In the genomic region with DNA sequence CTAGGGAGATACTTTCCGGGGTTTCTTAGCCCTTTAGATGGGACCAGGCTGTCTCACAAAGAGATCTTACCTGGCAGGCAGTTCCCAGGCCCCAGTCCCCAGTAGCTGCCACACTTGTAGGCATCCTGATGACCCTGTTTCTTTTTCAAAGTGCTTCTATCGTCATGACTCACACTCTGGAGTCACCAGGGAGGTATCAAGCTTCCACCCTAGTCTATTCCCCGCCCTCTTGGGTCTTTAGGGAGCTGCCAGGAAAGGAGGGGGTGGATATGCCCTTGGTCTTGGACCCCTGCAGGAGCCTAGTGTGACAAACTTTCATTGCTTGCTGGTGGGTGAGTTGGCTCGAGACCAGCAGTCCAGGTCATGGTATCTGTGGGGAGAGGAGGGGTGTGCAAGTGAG, we compare ENCODE assay signal across 9 mouse cellular contexts. TPM values are rescaled to one million over a fixed set of nuclear protein-coding genes. Genes with fewer than 3 reads are reported as not detected.
A peak's percentile ranks its signal among the peaks of the same experiment; 100 is the strongest.
DNase-seq lines count a peak whose midpoint lies in the region; ATAC-seq lines count a peak whose summit lies in the region.
"Had no signal": no experiment of that assay in that cellular context is flagged by ENCODE, and none has a peak within 500 bp of the region (broad histone marks: within the 10 kb centered on the region; RNA-seq: fewer than 3 reads in every experiment).

No protein-coding gene starts in this region.

- peaks cover 14% of the 10 kb centered on the region for H3K4me1 ChIP-seq in heart, embryonic 13.5 days
- peaks cover 34% of the 10 kb centered on the region for H3K4me1 ChIP-seq in forebrain, embryonic 15.5 days
- H3K4me1 ChIP-seq in midbrain, embryonic 13.5 days (replicated peaks) = peaks cover 58% of the 10 kb centered on the region

- ATAC-seq in heart, embryonic 13.5 days (ENCODE audit: extremely low read depth, insufficient number of reproducible peaks, low FRiP score, low TSS enrichment) = no peak
- ATAC-seq in forebrain, embryonic 15.5 days (replicated peaks) = no peak
- no peak for ATAC-seq in midbrain, embryonic 13.5 days

- intact Hi-C loops in heart, postnatal 36 days (cut with DNase I) = loop anchor here (2.0 kb wide), 1 partner anchor 72 kb away; no protein-coding TSS in a partner anchor

- WGBS in heart, embryonic 13.5 days = 29% methylated on average over 4 of the region's 4 CpGs
- WGBS in forebrain, embryonic 15.5 days = 53% methylated on average over 4 of the region's 4 CpGs
- 45% methylated on average over 4 of the region's 4 CpGs for WGBS in midbrain, embryonic 13.5 days

- peak overlapping the region; percentile 99 for H3K4me2 ChIP-seq in heart, embryonic 13.5 days
- H3K4me2 ChIP-seq in forebrain, embryonic 15.5 days (replicated peaks) = peak overlapping the region; percentile 72
- peak overlapping the region; percentile 94 for H3K4me2 ChIP-seq in midbrain, embryonic 13.5 days (replicated peaks)

- no peaks in the 10 kb centered on the region for H3K36me3 ChIP-seq in heart, embryonic 13.5 days
- H3K36me3 ChIP-seq in forebrain, embryonic 15.5 days = no peaks in the 10 kb centered on the region
- no peaks in the 10 kb centered on the region for H3K36me3 ChIP-seq in midbrain, embryonic 13.5 days

- no peak overlapping the region for H3K27ac ChIP-seq in heart, embryonic 13.5 days (replicated peaks)
- H3K27ac ChIP-seq in forebrain, embryonic 15.5 days (replicated peaks) = no peak overlapping the region
- no peak overlapping the region for H3K27ac ChIP-seq in midbrain, embryonic 13.5 days

- no peak overlapping the region for H3K9ac ChIP-seq in heart, embryonic 13.5 days
- peak overlapping the region; percentile 71; the same call in 1 of the 2 replicates for H3K9ac ChIP-seq in forebrain, embryonic 15.5 days (replicated peaks)
- H3K9ac ChIP-seq in midbrain, embryonic 13.5 days (replicated peaks) = peak overlapping the region; percentile 77

- H3K4me3 ChIP-seq in heart, embryonic 13.5 days = no peak overlapping the region
- peak overlapping the region; percentile 61 for H3K4me3 ChIP-seq in forebrain, embryonic 15.5 days
- peak overlapping the region; percentile 77 for H3K4me3 ChIP-seq in midbrain, embryonic 13.5 days (replicated peaks)

- H3K27me3 ChIP-seq in heart, embryonic 13.5 days (replicated peaks) = peaks cover 88% of the 10 kb centered on the region
- no peaks in the 10 kb centered on the region for H3K27me3 ChIP-seq in forebrain, embryonic 15.5 days
- H3K27me3 ChIP-seq in midbrain, embryonic 13.5 days = peaks cover 20% of the 10 kb centered on the region

- no peak for DNase-seq in heart, postnatal 36 days
- DNase-seq in 3134 (ENCODE audit: extremely low read depth, insufficient read length, low spot score) = peak; percentile 50
- DNase-seq in Muller cell, postnatal 12 days (ENCODE audit: inconsistent ontology term) = no peak
- DNase-seq in gastrocnemius, postnatal 25 days = no peak
- no peak for DNase-seq in cerebellum, adult 9-10 months
- DNase-seq: lung, adult 2 months had no signal

- no peaks in the 10 kb centered on the region for H3K9me3 ChIP-seq in heart, embryonic 13.5 days
- H3K9me3 ChIP-seq in forebrain, embryonic 15.5 days = no peaks in the 10 kb centered on the region
- H3K9me3 ChIP-seq in midbrain, embryonic 13.5 days = no peaks in the 10 kb centered on the region

RNA-seq across cellular contexts. Expression of a gene that starts 1.7 kb away (rescaled TPM):
- polyA plus RNA-seq in heart, embryonic 13.5 days (2015; fragmentation: Nextera tagmentation; extraction: Ambion mirVana) = 2.0 and 2.1 TPM in 2 replicates
- 1 to 10 TPM; 2.6 to 3.3 TPM for total RNA-seq in heart, postnatal 36 days (2021)
- polyA plus RNA-seq in forebrain, embryonic 15.5 days (2015; fragmentation: Nextera tagmentation; extraction: Ambion mirVana) = 25.4 and 27.1 TPM in 2 replicates
- polyA plus RNA-seq in midbrain, embryonic 13.5 days (2015; fragmentation: Nextera tagmentation; extraction: Ambion mirVana) = 26.2 and 35.4 TPM in 2 replicates
- total RNA-seq in gastrocnemius, postnatal 25 days (2021) = 1 to 10 TPM; 1.4 to 3.8 TPM
